Mouse (Mus musculus) frontal cortex, adult (tissue): ENCODE data around the gene Csnk1g1.

Experiments used
- ATAC-seq: cut with Nextera tagmentation; 2 replicates; pipeline ENCODE4 v1.9.2; 2017; ENCODE audit warnings: mild to moderate bottlenecking, moderate library complexity, mixed read lengths; ENCODE audit not compliant: low TSS enrichment

Csnk1g1 gene

DNA sequence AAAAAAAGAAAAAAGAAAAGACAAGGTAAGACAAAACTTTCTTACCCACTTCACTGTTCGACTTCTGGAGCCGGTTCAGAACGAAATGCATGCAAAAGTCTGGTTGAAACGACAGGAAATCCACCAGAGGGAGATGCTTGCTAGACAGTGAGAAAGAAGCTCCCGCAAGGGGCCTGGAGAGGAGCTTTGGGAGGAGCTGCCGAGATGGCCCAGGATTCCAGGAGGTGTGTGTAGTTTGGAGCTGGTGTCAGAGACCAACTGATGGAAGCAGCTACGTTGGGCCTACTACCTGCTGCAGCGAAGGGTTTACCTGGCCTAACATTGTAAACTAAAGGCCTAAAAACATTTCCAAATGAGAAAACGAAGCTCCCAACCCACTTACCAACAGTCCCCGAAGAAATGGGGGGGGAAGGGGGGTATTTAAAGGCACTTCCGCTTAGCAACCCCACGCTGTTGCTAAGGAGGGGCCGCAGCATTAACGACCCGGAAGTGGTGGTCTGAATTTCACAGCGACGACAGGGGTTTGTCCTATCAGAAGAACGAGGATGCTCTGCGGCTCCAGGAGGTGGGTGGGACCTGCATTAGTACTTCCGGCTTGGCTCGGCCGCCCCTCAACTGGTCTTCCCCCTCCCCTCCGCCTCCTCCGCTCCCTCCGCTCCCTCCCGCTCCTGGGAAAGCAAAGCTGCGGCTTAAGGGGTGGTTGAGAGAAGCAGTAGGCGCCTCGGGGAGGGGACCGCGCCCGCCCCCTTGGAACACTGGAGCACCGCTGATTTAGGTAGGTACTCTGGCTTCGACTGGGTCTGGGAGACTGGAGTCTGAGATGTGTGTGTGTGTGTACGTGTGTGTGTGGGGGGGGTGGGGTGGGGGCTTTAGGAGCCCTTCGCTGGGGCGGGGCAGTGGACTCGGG is at the start of gene Csnk1g1, which contains the start of gene Trip4:
TSS of gene Csnk1g1 (plus strand) at position 531 of the 907 bp plus-strand sequence.
TSS of gene Trip4 (minus strand) at position 401 of the 907 bp plus-strand sequence.
- ATAC-seq, result peak; percentile 99

DNA sequence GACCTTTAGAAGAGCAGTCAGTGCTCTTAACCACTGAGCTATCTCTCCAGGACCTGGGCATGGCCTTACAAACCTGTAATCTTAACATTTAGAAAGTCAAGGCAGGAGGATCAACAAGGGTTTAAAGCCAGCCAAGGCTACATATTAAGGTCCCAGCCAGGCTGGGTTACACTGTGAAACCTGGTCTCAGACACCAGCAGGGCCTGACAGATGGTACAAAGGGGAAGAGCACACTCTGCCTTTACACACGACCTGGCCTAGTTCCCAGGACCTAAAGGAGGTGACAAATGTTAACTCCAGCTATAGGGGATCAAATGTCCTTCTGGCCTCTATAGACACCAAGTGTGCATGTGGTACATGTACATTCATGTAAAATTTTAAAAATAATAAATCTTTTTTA is 49.1 kb upstream of the Csnk1g1 start:
- ATAC-seq, result no peak

DNA sequence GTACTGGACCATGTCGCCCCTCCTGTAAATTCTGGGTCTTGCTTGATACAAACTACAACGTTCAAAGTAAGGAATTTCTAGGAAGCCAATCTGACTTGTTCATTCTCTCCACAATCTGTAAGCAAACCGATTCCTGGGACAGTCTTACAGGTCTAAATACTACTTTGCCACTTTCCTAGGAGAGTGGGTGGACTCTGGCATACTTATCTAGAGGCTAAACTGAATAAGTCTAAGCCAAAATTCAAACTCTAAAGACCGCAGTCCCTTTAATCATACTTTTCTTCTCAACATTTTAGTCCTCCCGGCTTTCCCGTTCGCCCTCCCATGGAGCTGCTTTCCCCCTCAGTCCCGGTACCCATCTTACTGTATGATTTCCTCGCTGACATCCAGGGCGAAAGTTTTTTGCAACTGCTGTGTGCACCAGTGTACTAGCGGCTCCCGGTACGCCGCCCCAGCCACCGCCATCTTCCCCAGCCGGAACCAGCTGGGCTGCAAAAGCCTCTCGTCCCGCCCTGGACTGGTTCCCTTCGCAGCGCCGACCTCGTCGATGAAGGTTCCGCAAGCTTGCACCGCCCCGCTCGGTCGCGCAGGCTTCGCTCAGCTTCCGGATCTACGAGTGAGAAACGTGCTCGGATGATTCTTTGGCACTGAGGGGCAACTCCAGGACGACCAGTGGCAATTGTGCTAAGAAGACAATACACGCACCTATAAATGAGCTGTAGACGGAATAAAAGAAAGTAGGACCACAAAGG is 24.0 kb upstream of the Csnk1g1 start:
- ATAC-seq, result peak; percentile 100

DNA sequence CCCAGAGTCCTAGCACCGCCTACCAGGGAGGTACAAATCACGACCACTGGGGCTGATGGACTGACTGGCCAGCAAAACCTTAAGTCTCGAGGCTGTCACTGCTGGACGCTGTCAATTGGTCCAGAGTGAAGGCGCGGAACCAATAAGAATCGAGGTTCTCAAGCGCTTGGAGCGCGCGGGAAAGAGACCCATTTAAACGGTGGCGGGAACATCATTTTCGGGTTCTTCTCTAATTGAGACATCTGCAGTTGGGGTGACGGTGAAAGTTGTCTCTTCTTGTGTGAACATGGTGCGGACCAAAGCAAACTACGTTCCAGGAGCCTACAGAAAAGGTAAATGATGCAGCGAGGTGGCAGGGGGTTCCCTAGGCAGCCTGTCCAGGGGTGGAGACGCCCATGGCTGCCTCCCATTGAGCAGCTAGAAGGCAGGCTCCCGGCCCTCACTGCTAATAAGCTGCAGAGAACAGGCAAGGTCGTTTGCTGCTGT is 18.5 kb upstream of the Csnk1g1 start, which contains the start of gene Pclaf:
TSS of gene Pclaf (plus strand) at position 95 of the 486 bp plus-strand sequence.
- peak; percentile 87 for ATAC-seq

DNA sequence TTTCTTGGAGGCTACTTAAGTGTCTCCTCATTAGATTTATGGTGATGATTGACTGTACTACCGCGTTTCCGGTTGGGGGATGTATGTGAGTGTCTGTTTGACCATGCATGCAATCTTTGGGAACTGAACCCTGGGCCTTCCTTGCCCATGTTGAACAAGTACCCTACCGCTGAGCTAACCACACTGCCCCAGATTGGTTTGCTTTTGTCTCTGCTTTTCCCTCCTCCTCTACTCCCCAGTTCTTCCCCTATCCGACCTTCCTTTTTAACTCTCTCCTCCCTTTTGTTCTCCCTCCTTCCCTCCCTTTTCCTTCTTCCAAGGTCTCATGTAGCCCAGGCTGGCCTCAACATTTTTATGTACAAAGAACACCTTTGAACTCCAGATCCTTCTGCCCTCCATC is 17.6 kb upstream of the Csnk1g1 start:
- no peak for ATAC-seq

DNA sequence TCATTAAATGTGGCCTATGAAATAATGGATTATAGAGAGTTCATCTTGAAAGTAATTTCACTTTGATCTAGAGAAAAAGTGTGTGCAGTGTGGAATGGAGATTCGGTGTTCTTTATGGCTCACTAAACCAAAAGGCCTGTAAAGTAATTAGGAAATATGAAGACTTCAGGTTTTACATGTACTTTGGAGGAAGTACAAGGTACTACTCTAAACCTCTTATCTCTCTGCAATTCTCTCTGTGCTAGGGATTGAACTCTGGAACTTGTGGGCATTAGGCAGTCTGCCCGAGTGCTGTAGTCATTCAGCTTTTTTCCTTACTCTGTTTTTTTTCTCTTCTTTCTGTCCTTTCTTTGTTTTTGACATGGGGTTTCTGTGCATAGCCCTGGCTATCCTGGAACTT is 11.7 kb upstream of the Csnk1g1 start:
- no peak for ATAC-seq

DNA sequence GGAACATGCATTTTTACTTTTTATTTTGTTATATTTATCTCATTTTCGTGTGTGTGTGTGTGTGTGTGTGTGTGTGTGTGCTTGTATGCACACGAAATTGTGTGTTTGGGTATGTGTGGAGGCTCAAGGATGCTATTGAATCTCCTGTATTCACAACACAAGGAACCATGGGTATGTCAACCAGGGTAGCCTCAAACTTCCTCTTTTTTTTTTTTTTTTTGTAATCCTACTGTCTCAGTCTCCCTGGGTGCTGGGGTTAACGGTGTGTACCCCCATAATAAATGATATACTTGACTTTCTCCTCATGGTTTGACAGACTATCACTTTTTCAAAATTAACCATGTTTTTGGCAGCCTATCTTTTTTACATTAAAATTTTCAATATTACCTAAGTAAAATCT is 5.8 kb upstream of the Csnk1g1 start:
- ATAC-seq, result no peak

DNA sequence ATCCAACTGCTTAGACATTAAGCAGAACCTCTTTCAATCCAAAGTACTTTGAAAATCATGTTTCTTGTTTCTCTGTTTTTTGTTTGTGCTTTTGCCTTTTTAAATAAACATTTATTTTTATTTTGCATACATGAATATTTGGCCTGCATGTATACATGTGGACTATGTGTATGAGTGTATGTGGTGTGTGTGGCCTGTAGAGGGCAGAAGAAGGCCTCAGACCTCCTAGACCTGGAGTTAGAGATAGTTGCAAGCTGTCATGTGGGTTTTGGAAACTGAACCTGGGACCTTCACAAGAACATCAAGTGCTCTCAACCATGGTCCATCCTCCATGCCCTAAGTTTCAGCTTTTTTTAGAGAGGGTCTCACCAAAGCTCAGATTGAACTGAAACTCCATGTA is 5.3 kb upstream of the Csnk1g1 start:
- ATAC-seq, result no peak

DNA sequence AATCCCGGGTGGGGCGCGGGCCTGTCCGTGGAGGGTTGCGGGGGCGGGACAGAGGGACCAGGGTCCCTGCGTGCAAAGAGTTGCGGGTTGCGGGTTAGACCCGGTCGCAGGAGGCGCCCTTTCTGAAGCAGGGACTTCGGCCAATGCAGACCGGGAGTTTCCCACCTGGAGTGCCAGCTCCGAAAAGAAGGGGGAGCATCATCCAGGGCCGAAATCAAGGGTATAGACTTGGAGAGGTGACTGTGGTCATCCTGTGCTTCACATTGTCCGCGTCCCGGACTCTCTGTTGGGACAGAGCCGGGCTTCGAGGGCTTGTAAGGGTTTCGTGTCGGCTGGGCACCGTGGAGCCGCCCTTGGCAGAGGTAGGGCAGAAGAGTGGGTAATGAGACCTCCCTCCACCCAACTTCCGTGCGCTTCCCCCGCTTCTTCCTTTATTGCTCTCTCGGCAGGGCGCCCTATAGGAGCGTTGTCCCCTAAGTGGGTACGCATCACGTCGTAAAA is 627 bp downstream of the Csnk1g1 start:
- no peak; the same call in 1 of the 2 replicates for ATAC-seq

DNA sequence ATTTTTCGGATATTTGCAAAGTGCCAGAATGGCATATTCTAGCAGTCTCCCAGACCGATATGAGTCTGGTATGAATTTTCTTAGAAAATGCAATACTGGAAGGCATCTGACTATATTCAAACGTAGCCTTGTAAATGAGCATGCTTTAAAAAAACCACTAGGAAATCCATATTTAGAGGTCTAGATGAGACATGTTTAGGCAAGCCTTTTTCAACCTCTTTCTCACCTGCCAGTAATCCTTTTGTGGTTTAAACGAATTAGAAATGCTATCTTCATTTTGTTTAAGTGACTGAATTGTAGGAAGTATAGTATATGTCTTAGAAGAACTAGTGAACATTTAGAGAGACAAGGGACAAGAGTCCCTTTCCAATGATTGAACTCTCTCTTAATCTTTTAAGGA is 1.1 kb downstream of the Csnk1g1 start:
- ATAC-seq, result no peak

DNA sequence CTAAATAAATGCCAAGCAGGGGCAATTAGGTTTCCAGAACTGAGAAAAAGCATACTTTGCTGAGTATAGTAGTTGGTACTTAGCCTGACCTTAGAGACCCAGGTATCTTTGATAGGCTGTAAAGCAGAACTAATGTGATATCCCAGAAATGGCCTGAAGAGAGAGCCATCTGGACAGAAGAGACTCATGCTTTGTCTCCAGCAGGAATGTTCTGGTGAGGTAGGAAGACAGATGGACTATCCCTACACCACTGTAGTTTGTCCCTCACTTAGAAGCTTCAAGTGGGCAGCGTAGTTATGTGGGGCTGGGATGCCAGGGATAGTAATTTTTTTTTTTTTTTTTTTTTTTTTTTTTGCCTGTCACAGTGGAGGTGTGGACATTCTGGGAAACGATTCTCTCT is 5.3 kb downstream of the Csnk1g1 start:
- ATAC-seq, result peak; percentile 92

DNA sequence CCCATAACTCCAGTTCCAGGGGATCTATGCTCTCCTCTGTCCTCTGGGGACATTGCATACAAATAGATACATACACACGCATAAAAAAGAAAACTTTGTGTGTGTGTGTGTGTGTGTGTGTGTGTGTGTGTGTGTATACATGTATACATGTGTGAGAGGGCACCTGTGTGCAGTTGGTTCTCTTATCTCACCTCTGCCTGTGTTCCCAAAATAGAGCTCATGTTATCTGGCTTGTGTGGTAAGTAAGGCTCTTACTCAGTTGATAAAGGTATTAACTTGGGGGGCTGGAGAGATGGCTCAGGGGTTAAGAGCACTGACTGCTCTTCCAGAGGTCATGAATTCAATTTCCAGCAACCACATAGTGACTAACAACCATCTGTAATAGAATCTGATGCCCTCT is 8.3 kb downstream of the Csnk1g1 start:
- no peak for ATAC-seq

DNA sequence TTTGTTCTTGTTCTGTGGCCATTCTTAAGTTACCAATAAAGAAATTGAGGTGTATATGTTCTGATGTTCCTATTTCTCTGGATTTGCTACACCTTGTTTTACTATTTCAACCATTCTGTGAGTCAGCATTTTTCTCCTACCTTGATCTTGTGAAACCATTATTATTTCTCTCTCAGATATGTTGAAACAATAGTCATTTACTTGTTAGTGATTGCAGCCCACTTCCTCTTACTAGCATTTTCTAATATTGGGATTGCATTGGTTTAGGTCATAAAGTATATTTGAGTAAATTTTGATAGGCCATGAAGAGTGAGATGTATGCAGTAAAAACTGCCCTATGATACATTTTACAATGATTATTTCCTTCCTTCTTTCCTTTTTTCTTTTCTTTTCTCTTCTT is 19.7 kb downstream of the Csnk1g1 start:
- ATAC-seq, result no peak

DNA sequence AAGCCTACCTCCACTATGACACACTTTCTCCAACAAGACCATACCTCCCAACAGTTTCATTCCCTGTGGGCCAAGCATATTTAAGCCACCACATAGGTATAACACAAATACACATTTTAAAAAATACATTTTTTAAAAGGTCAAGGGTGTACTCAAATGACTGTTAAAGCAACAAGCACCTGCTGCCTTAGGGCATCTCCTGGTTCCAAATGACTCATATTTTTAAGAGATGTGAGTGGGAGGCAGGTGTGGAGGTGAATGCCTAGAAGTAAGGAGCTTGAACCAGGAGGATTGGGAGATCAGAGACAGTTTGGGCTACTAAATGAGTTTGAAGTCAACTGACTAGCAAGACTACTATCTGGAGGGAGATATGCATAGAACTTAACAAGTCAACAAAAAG is 21.1 kb downstream of the Csnk1g1 start:
- no peak for ATAC-seq

DNA sequence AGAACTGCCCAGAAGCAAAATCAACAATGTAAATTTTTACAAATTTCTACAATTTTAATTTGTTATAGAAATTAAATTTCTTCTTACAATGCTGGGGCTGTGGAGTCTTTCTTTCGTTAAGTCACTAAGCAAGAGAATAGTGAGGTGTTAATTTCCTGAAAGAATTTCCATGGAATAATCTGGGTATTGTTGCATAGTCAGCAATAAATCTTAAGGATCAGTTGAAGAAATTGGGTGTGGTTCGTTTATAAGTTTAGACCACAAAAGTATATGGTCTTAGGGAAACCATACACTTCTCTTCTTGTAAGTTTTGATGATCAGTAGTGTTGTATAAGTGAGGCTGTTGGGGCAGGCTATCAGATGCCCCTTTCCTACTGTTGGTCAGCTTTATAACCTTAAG is 28.8 kb downstream of the Csnk1g1 start:
- ATAC-seq, result no peak

DNA sequence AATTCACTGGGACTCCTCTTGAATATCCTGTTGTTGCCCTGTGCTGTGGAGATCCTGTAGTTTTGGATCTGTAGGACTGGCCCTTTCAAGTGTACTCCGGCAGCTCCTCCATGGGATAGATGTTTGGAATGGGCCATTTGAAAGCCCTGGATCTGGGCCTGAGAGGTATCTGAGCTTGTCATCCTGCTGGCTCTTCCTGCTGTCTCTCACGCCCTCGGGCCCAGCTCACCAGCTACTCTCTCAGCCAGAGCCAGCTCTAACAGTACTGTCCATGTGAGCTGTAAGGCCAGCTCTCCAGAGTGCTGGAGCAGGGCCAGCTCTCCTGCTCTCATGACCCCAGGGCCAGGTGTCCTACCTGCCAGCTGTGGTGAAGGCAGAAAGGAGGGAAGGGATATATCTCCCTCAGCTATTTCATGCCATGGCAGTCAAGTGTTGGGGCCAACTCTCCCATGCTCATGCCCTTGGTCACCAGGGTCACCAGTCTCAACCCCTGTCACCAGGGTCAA is 42.4 kb downstream of the Csnk1g1 start:
- ATAC-seq, result no peak

DNA sequence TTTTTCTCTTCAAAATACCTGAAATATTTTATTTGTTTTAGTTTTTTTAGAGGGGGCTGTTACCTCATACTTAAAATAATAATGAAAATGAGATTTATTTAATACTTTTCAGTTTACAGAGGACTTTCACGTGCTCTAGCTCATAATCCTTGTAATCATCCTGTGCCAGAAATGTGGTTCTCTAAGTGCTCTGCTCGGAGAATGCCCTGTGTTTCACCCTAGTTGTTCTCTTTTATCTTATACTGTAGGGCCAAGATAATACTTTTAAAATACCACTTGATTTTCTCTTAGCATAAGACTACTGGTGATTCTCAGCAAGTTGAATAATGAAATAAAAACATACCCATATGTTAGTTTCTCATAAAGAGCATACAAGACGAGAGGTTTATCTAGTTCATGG is 61.3 kb downstream of the Csnk1g1 start:
- no peak for ATAC-seq

DNA sequence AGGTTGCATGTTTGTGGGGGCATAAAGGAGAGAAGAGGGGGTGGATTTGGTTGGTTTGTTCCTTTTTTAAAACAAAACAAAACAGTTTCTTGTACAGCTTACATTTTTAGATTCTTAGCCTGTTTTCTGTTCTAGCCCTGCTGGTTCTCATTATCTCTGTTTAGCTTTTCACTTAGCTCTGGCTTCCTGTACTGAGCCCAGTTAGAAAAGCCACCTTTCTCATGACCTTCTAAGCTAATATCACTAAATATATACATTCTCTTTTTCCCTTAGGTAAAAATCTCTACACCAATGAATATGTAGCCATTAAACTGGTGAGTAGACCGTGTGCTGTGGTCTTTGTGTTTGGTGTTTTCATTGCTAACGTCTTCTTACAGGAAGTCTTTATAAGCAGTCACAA is 64.5 kb downstream of the Csnk1g1 start:
- no peak for ATAC-seq

DNA sequence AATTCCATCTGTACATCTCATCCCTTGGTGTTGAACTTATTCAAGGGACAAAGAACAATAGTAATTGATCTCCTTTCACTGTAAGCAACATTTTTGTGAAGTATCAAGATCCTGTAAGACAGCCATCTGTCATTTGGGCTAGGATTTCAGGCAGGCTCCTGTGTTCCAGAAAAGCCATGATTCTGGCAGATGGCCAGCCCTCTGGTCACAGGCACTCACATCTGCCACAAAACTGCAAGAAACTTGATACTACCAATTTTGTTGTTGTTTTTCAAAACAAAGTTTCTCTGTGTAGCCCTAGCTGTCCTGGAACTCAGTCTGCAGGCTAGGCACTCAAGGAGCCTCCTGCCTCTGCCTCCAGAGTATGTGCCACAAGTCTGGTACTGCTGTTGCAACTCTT is 67.2 kb downstream of the Csnk1g1 start:
- no peak for ATAC-seq

DNA sequence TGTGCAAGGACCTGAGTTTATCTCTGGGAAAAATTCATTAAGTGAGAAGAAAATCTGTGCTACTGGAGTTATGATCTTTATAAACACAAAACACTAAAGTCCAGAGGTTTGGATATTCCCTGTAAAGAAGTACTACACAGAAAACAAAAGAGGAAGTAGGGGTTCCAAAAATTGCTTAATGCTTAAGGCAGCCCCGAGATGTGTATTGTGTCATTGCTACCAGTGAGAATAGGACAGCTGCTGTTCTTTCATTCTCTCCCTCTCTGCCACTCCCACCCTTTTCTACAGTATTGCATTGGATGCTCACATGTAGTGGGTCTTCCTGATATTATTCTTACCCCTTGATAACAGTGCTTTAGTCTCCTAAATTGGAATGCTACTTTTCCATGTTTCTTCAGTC is 74.1 kb downstream of the Csnk1g1 start:
- no peak for ATAC-seq

DNA sequence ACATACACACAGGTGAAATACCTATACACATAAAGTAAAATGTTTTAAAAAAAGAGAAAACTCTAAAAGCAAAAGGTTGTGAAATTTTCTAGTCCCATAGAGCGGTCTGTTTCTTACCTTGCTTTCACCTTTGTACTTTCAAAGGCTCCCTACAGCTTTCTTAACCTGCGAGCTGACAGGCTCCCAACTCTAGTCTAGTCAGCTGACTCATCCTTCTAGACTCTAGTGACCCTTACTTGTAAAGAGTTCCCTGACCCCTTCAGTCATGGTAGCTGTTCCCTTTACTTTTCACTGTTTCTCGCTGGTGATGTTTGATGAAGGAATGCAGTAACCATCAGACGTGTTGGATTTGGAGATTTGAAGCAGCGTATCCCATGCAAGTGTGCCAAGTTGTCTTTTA is 78.3 kb downstream of the Csnk1g1 start:
- ATAC-seq, result no peak
